Mouse (Mus musculus) hindbrain, embryonic 13.5 days (tissue): ENCODE results near the gene Cbx7. TPM values are rescaled to one million over a fixed set of nuclear protein-coding genes. Genes with fewer than 3 reads are reported as not detected.

Source experiments
- ATAC-seq: fragments of 200-750 bp; cut with Nextera tagmentation; 2 replicates; pipeline ENCODE4 v1.8.0; 2017; ENCODE audit warnings: moderate TSS enrichment; ENCODE audit not compliant: low FRiP score
- H3K27ac ChIP-seq: fragments of 300-500 bp; sonication (generic); 2 replicates; pipeline ENCODE4 v1.5.1; 2015; ENCODE audit warnings: inconsistent platforms, mild to moderate bottlenecking, moderate library complexity
- H3K27me3 ChIP-seq: fragments of 300-500 bp; sonication (generic); 2 replicates; pipeline ENCODE4 v1.6.1; 2015; ENCODE audit warnings: mild to moderate bottlenecking, inconsistent platforms
- H3K36me3 ChIP-seq: fragments of 300-500 bp; sonication (generic); 2 replicates; pipeline ENCODE4 v1.6.1; 2015; ENCODE audit warnings: mild to moderate bottlenecking, inconsistent platforms
- H3K4me1 ChIP-seq: fragments of 300-500 bp; sonication (generic); replicated peaks from 2 replicates; pipeline ENCODE4 v1.6.1; 2015; ENCODE audit warnings: inconsistent platforms
- H3K4me2 ChIP-seq: fragments of 300-500 bp; sonication (generic); 2 replicates; pipeline ENCODE4 v1.6.1; 2015; ENCODE audit warnings: inconsistent platforms, mild to moderate bottlenecking, moderate library complexity
- H3K4me3 ChIP-seq: fragments of 300-500 bp; sonication (generic); 2 replicates; pipeline ENCODE4 v1.5.1; 2015; ENCODE audit warnings: mild to moderate bottlenecking, inconsistent platforms
- H3K9ac ChIP-seq: fragments of 300-500 bp; sonication (generic); 2 replicates; pipeline ENCODE4 v1.6.1; 2015; ENCODE audit warnings: mild to moderate bottlenecking, inconsistent platforms
- H3K9me3 ChIP-seq: fragments of 300-500 bp; sonication (generic); 2 replicates; pipeline ENCODE4 v1.6.1; 2016; ENCODE audit warnings: inconsistent platforms
- WGBS: fragments of 180-500 bp; shearing (Covaris S2); methylation state at CpG from one replicate; pipeline ENCODE4 v1.1.7; 2015; 5-methylcytosine and 5-hydroxymethylcytosine counted together
- polyA plus RNA-seq: library from polyadenylated mRNA; unstranded; fragments of >200 nt; fragmentation: Nextera tagmentation; extraction: Ambion mirVana; gene quantifications from 2 replicates; pipeline ENCODE4 v1.2.1, GENCODE M21; 2015

The Cbx7 gene
- polyA plus RNA-seq, 1 experiment from 2014 or later: 3.6 TPM

DNA sequence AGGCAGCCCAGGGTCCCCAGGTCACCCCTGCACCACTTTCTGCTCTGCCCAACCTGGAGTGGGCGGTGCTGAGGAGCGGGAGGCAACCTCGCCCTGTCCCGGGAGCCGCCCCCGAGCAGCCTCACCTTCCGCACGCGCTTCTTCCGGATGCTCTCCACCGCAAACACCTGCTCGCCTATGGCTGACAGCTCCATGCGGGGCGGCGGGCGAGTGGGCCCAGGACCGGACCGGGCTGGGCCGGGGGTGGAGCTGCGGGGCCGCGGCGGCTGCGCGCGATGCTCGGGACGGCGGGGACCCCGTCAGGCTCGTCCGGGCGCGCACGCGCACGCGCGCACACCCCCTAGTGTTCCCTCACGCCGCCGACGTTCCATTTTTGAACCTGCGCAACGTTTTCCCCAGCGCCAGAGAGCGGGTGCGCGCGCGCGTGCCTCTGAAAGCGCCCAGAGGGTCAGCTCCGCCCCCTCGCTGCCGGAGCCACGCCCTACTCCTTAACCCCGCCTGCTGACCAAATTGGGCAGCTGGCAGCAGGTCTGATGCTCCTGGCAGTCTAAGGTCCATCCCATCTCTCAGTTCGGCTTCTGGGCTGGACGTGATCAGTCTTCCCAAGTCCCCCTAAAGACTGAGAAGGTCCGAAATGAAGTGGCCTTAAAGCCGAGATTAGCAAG lies 38.5 kb downstream of the Cbx7 start:
- peaks cover 43% of the 10 kb centered on the region for H3K27me3 ChIP-seq
- no peaks in the 10 kb centered on the region for H3K36me3 ChIP-seq
- H3K27ac ChIP-seq: peak overlapping the region; percentile 48; the same call in 1 of the 2 replicates
- peak overlapping the region; percentile 77 for H3K4me2 ChIP-seq
- H3K4me3 ChIP-seq: peak overlapping the region; percentile 64
- peak; percentile 53 for ATAC-seq
- peaks cover 44% of the 10 kb centered on the region for H3K4me1 ChIP-seq
- H3K9ac ChIP-seq: peak overlapping the region; percentile 79
- under 1% methylated on average over 46 of the region's 62 CpGs for WGBS
- no peaks in the 10 kb centered on the region for H3K9me3 ChIP-seq

DNA sequence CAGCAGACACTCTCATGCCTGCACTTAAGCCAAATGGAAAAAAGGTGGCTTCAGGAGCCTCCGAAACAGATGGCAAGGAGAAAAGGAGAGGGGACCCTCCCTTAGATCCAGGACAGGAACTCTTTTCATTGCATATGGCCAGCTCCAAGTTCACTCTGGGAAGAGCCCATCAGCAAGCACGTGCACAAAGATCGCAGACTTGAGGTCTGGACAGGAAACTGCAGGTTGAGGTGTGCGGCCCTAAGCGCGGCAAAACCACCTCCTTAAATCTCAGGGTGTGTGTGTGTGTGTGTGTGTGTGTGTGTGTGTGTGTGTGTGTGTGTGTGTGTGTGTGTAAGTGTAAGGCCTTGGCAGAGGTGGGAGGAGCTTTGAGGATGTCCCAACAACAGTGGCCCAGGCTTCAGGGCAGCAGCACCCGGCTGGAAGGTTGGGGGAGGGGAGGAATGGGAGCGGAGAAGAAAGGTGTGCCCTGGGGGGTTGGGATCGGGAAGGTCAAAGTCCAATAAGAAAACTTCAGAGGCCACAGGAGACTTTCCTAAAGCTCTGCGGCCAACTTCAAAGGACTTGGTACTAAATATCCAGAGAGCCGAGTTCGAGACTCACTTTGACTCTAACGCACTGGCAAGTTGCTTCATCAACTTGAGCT lies 39.3 kb downstream of the Cbx7 start:
- Histone ChIP-seq H3K27ac (no peak overlapping the region), H3K4me3 (peak overlapping the region; percentile 64), H3K9me3 (no peaks in the 10 kb centered on the region), H3K9ac (no peak overlapping the region), H3K4me1 (peaks cover 50% of the 10 kb centered on the region), H3K36me3 (no peaks in the 10 kb centered on the region), H3K4me2 (peak overlapping the region; percentile 77), H3K27me3 (peaks cover 43% of the 10 kb centered on the region)
- no peak for ATAC-seq
- WGBS: 19% methylated on average over 13 of the region's 13 CpGs

DNA sequence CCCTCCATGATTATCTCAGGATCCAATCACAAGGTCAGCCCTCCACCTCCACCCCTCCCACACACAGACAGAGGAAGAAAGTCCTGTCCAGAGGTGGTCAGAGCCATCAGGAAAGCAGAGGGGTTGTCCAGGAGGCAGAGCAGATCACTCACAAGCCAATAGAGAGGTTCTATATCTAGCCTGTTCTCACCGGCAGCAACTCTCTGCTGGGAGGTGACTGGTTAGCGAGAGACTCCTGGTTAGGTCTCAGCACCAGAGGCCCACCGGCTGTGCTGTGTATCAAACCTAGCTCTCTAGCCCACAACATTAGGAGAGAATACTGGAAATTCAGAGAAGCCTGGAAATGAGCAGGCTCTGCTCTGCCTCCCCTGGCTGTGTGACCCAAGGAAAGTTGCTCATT lies 41.2 kb downstream of the Cbx7 start:
- 84% methylated on average over 3 of the region's 3 CpGs for WGBS
- H3K4me2 ChIP-seq: no peak overlapping the region
- H3K4me3 ChIP-seq: no peak overlapping the region
- ATAC-seq: no peak
- no peak overlapping the region for H3K27ac ChIP-seq
- H3K9ac ChIP-seq: peak overlapping the region; percentile 8; the same call in 1 of the 2 replicates
- H3K9me3 ChIP-seq: no peaks in the 10 kb centered on the region
- no peaks in the 10 kb centered on the region for H3K36me3 ChIP-seq
- peaks cover 43% of the 10 kb centered on the region for H3K27me3 ChIP-seq
- H3K4me1 ChIP-seq: peaks cover 49% of the 10 kb centered on the region

DNA sequence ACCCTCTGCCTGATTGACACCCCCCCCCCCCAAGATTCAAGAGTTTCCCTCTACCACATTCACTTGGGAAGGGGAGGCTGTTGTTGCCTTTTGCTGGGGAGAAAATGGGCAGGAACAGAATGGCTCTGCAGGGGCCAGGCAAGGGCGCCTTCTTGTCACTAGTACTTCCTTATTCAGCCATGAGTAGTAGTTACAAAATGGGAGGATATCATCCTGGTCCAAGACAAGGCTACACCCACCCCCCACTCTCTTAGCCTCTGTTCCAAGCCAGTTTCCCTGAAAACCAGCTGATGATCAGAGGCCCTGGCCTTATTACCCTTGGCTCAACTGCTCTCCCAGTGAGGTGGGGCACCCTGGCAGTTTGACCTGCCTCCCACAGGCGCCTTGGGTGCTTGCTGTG lies 42.2 kb downstream of the Cbx7 start:
- Histone ChIP-seq H3K9me3 (no peaks in the 10 kb centered on the region), H3K27me3 (peaks cover 40% of the 10 kb centered on the region), H3K4me3 (no peak overlapping the region), H3K27ac (no peak overlapping the region), H3K4me2 (no peak overlapping the region), H3K9ac (no peak overlapping the region), H3K36me3 (no peaks in the 10 kb centered on the region), H3K4me1 (peaks cover 39% of the 10 kb centered on the region)
- no peak for ATAC-seq
- WGBS: 83% methylated on average over 2 of the region's 2 CpGs

DNA sequence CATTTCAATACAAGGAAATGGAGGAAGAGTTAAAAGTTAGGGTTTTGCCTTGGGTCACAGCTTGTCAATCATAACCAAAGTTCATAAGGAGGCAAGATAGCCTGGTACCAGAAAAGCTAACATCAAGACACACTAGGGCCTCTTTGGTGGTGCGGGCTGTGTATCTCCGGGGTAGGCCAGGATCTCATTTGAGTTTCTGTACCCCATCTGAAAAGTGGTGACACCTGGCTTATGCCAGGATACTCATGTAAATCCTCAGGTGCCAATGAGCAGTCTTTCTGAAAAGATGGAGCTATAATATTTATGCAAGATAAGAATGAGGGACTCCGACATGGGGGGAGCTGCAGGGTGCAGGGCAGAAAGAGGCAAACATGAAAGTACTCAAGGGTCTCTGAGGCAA lies 42.6 kb downstream of the Cbx7 start:
- Histone ChIP-seq H3K9ac (peak overlapping the region; percentile 75; the same call in 1 of the 2 replicates), H3K4me3 (peak overlapping the region; percentile 55), H3K27me3 (peaks cover 38% of the 10 kb centered on the region), H3K4me1 (peaks cover 35% of the 10 kb centered on the region), H3K9me3 (no peaks in the 10 kb centered on the region), H3K36me3 (no peaks in the 10 kb centered on the region), H3K4me2 (peak overlapping the region; percentile 78), H3K27ac (peak overlapping the region; percentile 66; the same call in 1 of the 2 replicates)
- ATAC-seq: no peak
- WGBS: 90% methylated on average over 3 of the region's 3 CpGs

DNA sequence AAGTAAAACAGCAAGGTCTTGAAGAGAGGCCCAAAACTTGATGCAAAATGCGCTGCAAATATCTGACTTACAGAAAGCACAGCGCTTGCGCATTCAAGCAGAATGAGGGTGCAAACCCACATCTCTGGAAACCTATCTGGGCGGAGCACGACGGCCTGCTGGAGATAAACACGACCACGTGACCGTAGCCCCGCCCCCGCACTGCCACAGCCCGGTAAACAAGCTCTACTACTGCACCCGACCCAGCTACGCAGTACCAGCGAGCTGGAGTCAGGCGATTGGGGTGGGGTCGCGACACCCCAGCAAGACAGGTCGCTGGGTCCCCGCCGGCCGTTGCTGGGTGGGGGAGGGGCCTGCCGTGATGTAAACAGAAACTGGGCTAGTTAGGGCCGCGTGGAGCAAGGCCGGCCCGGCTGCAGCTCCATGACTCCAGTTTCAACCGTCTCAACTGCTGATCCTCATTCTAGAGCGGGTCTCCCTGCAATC lies 43.2 kb downstream of the Cbx7 start:
- Histone ChIP-seq H3K4me1 (peaks cover 30% of the 10 kb centered on the region), H3K9me3 (no peaks in the 10 kb centered on the region), H3K36me3 (no peaks in the 10 kb centered on the region), H3K4me2 (peak overlapping the region; percentile 78), H3K27me3 (peaks cover 31% of the 10 kb centered on the region), H3K9ac (peak overlapping the region; percentile 75), H3K4me3 (peak overlapping the region; percentile 55), H3K27ac (peak overlapping the region; percentile 66)
- ATAC-seq: peak; percentile 78
- WGBS: under 1% methylated on average over 29 of the region's 29 CpGs

DNA sequence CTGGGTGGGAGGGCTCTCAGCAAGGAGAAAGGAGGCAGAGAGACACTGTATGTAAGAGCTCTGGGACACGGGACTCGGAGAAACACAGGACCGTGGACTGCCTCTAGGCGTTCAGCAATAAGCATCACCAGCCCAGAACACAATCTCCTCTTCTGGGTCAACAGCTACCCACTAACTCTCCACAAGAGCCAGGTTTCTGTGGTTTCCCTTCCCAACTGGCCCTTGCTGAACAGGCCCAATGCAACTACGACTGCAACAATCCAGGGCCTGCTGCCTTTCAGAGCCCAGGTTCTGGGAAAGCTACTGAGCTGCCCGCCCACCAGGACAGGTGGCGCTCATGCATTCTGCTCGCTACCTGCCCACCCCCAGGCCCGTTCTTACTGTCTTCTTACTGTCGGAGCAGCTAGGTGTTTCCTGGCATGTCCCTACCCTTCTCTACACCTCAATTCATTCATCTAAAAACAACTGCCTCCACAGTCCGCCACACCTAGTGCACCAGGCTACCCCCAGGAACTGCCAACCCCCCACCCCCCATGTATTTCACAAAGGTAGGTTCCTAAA lies 44.0 kb downstream of the Cbx7 start:
- peaks cover 22% of the 10 kb centered on the region for H3K4me1 ChIP-seq
- peak overlapping the region; percentile 55 for H3K4me3 ChIP-seq
- peaks cover 25% of the 10 kb centered on the region for H3K27me3 ChIP-seq
- WGBS: 85% methylated on average over 11 of the region's 11 CpGs
- H3K4me2 ChIP-seq: peak overlapping the region; percentile 78
- ATAC-seq: no peak
- H3K27ac ChIP-seq: peak overlapping the region; percentile 66; the same call in 1 of the 2 replicates
- peak overlapping the region; percentile 75 for H3K9ac ChIP-seq
- peaks cover 4% of the 10 kb centered on the region; the same call in 1 of the 2 replicates for H3K36me3 ChIP-seq
- no peaks in the 10 kb centered on the region for H3K9me3 ChIP-seq

DNA sequence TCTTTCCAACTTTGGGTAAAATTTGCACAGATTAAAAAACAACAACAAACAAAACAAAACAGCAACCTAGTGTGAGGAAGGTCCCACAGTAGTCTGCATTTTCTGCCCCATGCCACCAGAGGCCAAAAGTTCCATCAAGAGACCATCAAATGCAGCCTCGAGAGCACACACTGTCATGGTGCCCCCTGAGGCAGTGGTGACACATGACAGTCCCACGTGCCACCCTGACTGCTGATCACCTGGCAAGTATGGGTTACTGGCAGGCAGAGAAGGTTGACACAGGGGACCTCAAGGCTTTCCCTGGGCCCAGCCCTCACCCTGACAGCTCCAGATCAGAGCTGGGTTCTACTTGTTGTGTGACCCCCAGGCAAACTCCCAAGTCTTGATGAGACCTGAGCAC lies 51.1 kb downstream of the Cbx7 start:
- no peak overlapping the region for H3K4me2 ChIP-seq
- no peak for ATAC-seq
- 61% methylated on average over 2 of the region's 2 CpGs for WGBS
- no peak overlapping the region for H3K9ac ChIP-seq
- H3K4me3 ChIP-seq: no peak overlapping the region
- no peaks in the 10 kb centered on the region for H3K4me1 ChIP-seq
- no peaks in the 10 kb centered on the region for H3K9me3 ChIP-seq
- no peaks in the 10 kb centered on the region for H3K27me3 ChIP-seq
- H3K36me3 ChIP-seq: peaks cover 28% of the 10 kb centered on the region
- H3K27ac ChIP-seq: no peak overlapping the region

DNA sequence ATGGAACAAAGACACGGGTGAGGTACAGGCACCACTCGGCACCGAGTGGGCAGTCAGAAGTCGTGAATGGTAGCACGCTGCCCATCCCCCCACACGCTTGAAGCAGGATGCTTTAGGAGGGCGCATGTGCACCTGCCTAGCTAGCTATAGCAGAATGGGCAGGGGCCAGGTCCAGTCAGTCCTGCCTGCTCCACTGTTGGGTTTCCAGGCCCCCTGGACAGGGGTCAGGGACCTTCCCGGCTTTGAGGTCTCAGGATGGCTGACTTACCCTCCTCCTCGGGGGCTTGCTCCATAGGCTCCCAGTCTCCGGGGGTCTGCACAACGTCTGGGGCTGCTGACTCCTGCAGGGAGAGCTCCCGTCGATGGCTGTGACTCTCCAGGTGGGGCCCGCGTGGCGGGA lies 52.4 kb downstream of the Cbx7 start:
- no peak overlapping the region for H3K4me2 ChIP-seq
- H3K4me3 ChIP-seq: no peak overlapping the region
- no peaks in the 10 kb centered on the region for H3K4me1 ChIP-seq
- ATAC-seq: no peak
- peaks cover 28% of the 10 kb centered on the region for H3K36me3 ChIP-seq
- H3K9me3 ChIP-seq: no peaks in the 10 kb centered on the region
- no peak overlapping the region for H3K27ac ChIP-seq
- H3K9ac ChIP-seq: no peak overlapping the region
- H3K27me3 ChIP-seq: no peaks in the 10 kb centered on the region
- 88% methylated on average over 16 of the region's 16 CpGs for WGBS

DNA sequence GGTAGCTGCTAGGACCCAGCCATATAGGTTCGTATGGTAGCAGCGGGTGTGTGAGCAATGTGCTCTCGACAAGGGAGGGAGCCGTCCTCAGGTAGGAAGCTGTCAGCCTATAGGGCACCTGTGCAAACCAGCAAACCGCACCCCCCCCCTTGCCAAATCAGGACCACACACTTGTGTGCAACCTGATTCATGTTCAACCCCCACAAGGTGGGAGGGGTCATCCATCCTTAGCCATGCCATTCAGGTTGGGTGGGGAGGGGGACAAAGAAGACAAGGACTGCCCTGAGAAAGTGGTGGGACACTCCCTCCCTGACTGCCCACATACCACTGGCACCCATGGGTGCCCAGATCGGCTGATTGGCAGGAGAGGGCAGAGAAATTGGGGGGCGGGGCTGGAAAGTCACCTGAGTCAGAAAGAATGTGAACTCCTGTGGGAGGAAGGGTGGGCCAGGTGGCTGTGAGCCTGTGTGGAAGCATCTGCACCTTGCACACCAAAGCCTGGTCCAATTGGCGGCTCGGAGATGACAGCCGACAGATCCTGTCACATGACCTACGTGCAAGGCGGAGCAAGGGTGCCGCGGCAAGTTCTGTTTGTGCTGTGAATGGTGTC lies 53.7 kb downstream of the Cbx7 start:
- WGBS: 95% methylated on average over 14 of the region's 14 CpGs
- no peaks in the 10 kb centered on the region for H3K27me3 ChIP-seq
- no peaks in the 10 kb centered on the region for H3K4me1 ChIP-seq
- no peak overlapping the region for H3K9ac ChIP-seq
- H3K36me3 ChIP-seq: peaks cover 27% of the 10 kb centered on the region
- H3K27ac ChIP-seq: no peak overlapping the region
- ATAC-seq: no peak
- no peak overlapping the region for H3K4me2 ChIP-seq
- no peak overlapping the region for H3K4me3 ChIP-seq
- no peaks in the 10 kb centered on the region for H3K9me3 ChIP-seq

DNA sequence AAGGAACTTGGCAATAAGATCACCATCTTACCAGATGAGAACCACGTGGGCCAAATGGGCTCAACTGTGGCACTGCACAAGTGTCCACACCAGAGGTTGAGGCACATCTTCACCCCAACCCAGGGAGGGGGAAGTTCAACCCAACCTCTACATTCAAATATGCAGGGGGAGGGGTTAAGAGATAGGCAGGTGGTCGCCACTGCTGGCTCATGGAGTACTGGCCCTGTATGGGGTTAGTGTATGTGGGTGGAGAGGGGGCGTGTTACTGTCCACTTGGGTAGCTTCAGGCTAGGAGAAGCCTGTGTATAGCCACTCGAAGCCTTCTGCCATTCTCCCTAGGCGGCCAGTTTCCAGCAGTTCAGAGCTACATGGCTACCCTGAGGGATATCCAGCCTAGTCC lies 54.8 kb downstream of the Cbx7 start:
- WGBS: 71% methylated on average over 5 of the region's 5 CpGs
- no peaks in the 10 kb centered on the region for H3K9me3 ChIP-seq
- no peak overlapping the region for H3K4me3 ChIP-seq
- H3K27me3 ChIP-seq: no peaks in the 10 kb centered on the region
- no peak overlapping the region for H3K4me2 ChIP-seq
- H3K9ac ChIP-seq: no peak overlapping the region
- H3K36me3 ChIP-seq: peaks cover 21% of the 10 kb centered on the region
- no peaks in the 10 kb centered on the region for H3K4me1 ChIP-seq
- ATAC-seq: no peak
- H3K27ac ChIP-seq: no peak overlapping the region

DNA sequence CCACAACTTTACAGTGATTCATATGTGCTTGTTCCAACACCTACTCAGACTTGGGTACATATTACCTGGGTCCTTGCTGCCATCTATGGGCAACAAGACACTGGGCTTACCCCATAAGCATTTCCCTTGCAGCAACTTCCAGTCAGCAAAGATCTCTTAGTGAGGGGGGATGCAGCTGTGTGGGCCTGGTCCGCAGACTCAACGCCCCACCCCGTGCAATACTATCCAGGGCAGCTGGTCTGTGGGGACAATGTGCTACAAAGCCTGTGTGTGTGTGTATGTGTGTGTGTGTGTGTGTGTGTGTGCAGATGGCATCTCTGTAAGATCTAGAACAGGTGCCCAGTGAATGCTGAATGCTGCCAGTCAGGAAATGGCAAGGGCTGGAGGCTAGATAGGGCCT lies 56.6 kb downstream of the Cbx7 start:
- H3K9me3 ChIP-seq: no peaks in the 10 kb centered on the region
- H3K9ac ChIP-seq: no peak overlapping the region
- H3K4me3 ChIP-seq: no peak overlapping the region
- no peak overlapping the region for H3K4me2 ChIP-seq
- 80% methylated on average over 3 of the region's 3 CpGs for WGBS
- no peaks in the 10 kb centered on the region for H3K27me3 ChIP-seq
- H3K4me1 ChIP-seq: no peaks in the 10 kb centered on the region
- H3K36me3 ChIP-seq: peaks cover 19% of the 10 kb centered on the region
- no peak for ATAC-seq
- no peak overlapping the region for H3K27ac ChIP-seq
